Mouse (Mus musculus): Measurements from ENCODE around the gene Dld. TPM values are rescaled to one million over a fixed set of nuclear protein-coding genes. Genes with fewer than 3 reads are reported as not detected.

Gene Dld
- polyA plus RNA-seq, 1 experiment from 2014 or later: 124 TPM

- ATAC-seq: no peak
- Histone ChIP-seq H3K9ac (ENCODE audit: low read depth, low read length) (no peak overlapping the region), H3K27ac (ENCODE audit: low read depth, low read length) (no peak overlapping the region), H3K9me3 (ENCODE audit: control insufficient read depth) (no peaks in the 10 kb centered on the region), H3K4me1 (replicated peaks; ENCODE audit: control insufficient read depth, insufficient read depth, low read length) (no peaks in the 10 kb centered on the region), H3K4me3 (ENCODE audit: low read depth, low read length) (no peak overlapping the region), H3K4me2 (replicated peaks; ENCODE audit: low read depth) (no peak overlapping the region), H3K36me3 (ENCODE audit: control insufficient read depth, insufficient read depth) (peaks cover 69% of the 10 kb centered on the region), H3K27me3 (replicated peaks; ENCODE audit: control insufficient read depth, insufficient read depth, low read length) (no peaks in the 10 kb centered on the region)
- 90% methylated on average over 1 of the region's 1 CpGs for WGBS
- no peak for TF ChIP-seq CTCF (IDR thresholded peaks at IDR 0.05; ENCODE audit: low read depth)
These were observed 18.0 kb downstream of the Dld start for GRCm38 (mm10) chr12:31333261-31333660.

GRCm38 (mm10) chr12:31327139-31327538 lies 24.1 kb downstream of the Dld start:
- peaks cover 52% of the 10 kb centered on the region for H3K36me3 ChIP-seq (ENCODE audit: control insufficient read depth, insufficient read depth)
- TF ChIP-seq CTCF (IDR thresholded peaks at IDR 0.05; ENCODE audit: low read depth): no peak
- no peaks in the 10 kb centered on the region for H3K27me3 ChIP-seq (replicated peaks; ENCODE audit: control insufficient read depth, insufficient read depth, low read length)
- H3K9me3 ChIP-seq (ENCODE audit: control insufficient read depth): no peaks in the 10 kb centered on the region
- WGBS: 89% methylated on average over 9 of the region's 9 CpGs
- no peak overlapping the region for H3K4me3 ChIP-seq (ENCODE audit: low read depth, low read length)
- H3K9ac ChIP-seq (ENCODE audit: low read depth, low read length): no peak overlapping the region
- H3K27ac ChIP-seq (ENCODE audit: low read depth, low read length): no peak overlapping the region
- ATAC-seq: no peak
- H3K4me1 ChIP-seq (replicated peaks; ENCODE audit: control insufficient read depth, insufficient read depth, low read length): no peaks in the 10 kb centered on the region
- no peak overlapping the region for H3K4me2 ChIP-seq (replicated peaks; ENCODE audit: low read depth)

GRCm38 (mm10) chr12:31323136-31323695 lies 28.0 kb downstream of the Dld start:
- Histone ChIP-seq H3K4me2 (replicated peaks; ENCODE audit: low read depth) (no peak overlapping the region), H3K4me3 (ENCODE audit: low read depth, low read length) (no peak overlapping the region), H3K27me3 (replicated peaks; ENCODE audit: control insufficient read depth, insufficient read depth, low read length) (no peaks in the 10 kb centered on the region), H3K9me3 (ENCODE audit: control insufficient read depth) (no peaks in the 10 kb centered on the region), H3K27ac (ENCODE audit: low read depth, low read length) (no peak overlapping the region), H3K4me1 (replicated peaks; ENCODE audit: control insufficient read depth, insufficient read depth, low read length) (no peaks in the 10 kb centered on the region), H3K36me3 (ENCODE audit: control insufficient read depth, insufficient read depth) (peaks cover 39% of the 10 kb centered on the region), H3K9ac (ENCODE audit: low read depth, low read length) (no peak overlapping the region)
- no peak for ATAC-seq
- 88% methylated on average over 9 of the region's 9 CpGs for WGBS
- TF ChIP-seq CTCF (IDR thresholded peaks at IDR 0.05; ENCODE audit: low read depth): no peak

GRCm38 (mm10) chr12:31321532-31321931 lies 29.7 kb downstream of the Dld start:
- H3K36me3 ChIP-seq (ENCODE audit: control insufficient read depth, insufficient read depth): peaks cover 40% of the 10 kb centered on the region

GRCm38 (mm10) chr12:31320817-31321216 lies 30.4 kb downstream of the Dld start:
- Histone ChIP-seq H3K27me3 (replicated peaks; ENCODE audit: control insufficient read depth, insufficient read depth, low read length) (no peaks in the 10 kb centered on the region), H3K27ac (ENCODE audit: low read depth, low read length) (no peak overlapping the region), H3K4me3 (ENCODE audit: low read depth, low read length) (no peak overlapping the region), H3K4me2 (replicated peaks; ENCODE audit: low read depth) (no peak overlapping the region), H3K36me3 (ENCODE audit: control insufficient read depth, insufficient read depth) (peaks cover 37% of the 10 kb centered on the region), H3K9ac (ENCODE audit: low read depth, low read length) (no peak overlapping the region), H3K9me3 (ENCODE audit: control insufficient read depth) (no peaks in the 10 kb centered on the region), H3K4me1 (replicated peaks; ENCODE audit: control insufficient read depth, insufficient read depth, low read length) (no peaks in the 10 kb centered on the region)
- TF ChIP-seq CTCF (IDR thresholded peaks at IDR 0.05; ENCODE audit: low read depth): no peak
- WGBS: 80% methylated on average over 13 of the region's 13 CpGs
- no peak for ATAC-seq

More at GRCm38 (mm10) chr12:31321532-31321931, 29.7 kb downstream of the Dld start:
- H3K9me3 ChIP-seq (ENCODE audit: control insufficient read depth): no peaks in the 10 kb centered on the region
- H3K27ac ChIP-seq (ENCODE audit: low read depth, low read length): no peak overlapping the region
- H3K4me2 ChIP-seq (replicated peaks; ENCODE audit: low read depth): no peak overlapping the region
- 92% methylated on average over 1 of the region's 1 CpGs for WGBS
- no peaks in the 10 kb centered on the region for H3K4me1 ChIP-seq (replicated peaks; ENCODE audit: control insufficient read depth, insufficient read depth, low read length)
- TF ChIP-seq CTCF (IDR thresholded peaks at IDR 0.05; ENCODE audit: low read depth): no peak
- H3K27me3 ChIP-seq (replicated peaks; ENCODE audit: control insufficient read depth, insufficient read depth, low read length): no peaks in the 10 kb centered on the region
- no peak for ATAC-seq
- H3K4me3 ChIP-seq (ENCODE audit: low read depth, low read length): no peak overlapping the region
- H3K9ac ChIP-seq (ENCODE audit: low read depth, low read length): no peak overlapping the region

- no peak overlapping the region for H3K4me3 ChIP-seq (ENCODE audit: low read depth, low read length)
- H3K9ac ChIP-seq (ENCODE audit: low read depth, low read length): no peak overlapping the region
- H3K4me1 ChIP-seq (replicated peaks; ENCODE audit: control insufficient read depth, insufficient read depth, low read length): no peaks in the 10 kb centered on the region
- no peak overlapping the region for H3K4me2 ChIP-seq (replicated peaks; ENCODE audit: low read depth)
- WGBS: 87% methylated on average over 10 of the region's 10 CpGs
- peaks cover 41% of the 10 kb centered on the region for H3K36me3 ChIP-seq (ENCODE audit: control insufficient read depth, insufficient read depth)
- no peaks in the 10 kb centered on the region for H3K27me3 ChIP-seq (replicated peaks; ENCODE audit: control insufficient read depth, insufficient read depth, low read length)
- ATAC-seq: no peak
- no peaks in the 10 kb centered on the region for H3K9me3 ChIP-seq (ENCODE audit: control insufficient read depth)
- TF ChIP-seq CTCF (IDR thresholded peaks at IDR 0.05; ENCODE audit: low read depth): no peak
- no peak overlapping the region for H3K27ac ChIP-seq (ENCODE audit: low read depth, low read length)
These were observed 32.8 kb downstream of the Dld start for GRCm38 (mm10) chr12:31318409-31318963.

Measured in intestine, postnatal 0 days (tissue).